Comparison of ENCODE assay signal across 8 mouse cellular contexts in the genomic region with DNA sequence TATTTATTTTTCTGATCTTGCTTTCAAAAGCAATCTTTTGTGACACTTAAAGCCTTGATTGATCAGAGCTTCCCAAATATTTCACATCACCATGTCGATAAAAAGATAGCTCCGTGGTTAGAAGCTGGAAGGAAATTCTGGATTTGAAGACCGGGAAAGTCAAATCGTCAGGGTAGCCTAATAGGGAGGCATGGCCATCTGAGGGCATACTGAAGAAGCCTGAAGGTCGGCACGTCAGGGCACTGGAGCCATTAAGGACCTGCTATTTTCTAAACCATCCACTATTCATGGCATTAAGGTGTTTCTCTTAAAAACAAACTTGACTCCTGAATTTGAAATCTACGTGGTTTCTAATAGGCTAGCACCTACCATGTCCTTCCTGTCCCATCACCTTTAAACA. TPM values are rescaled to one million over a fixed set of nuclear protein-coding genes. Genes with fewer than 3 reads are reported as not detected.
DNase-seq lines count a peak whose midpoint lies in the region; ATAC-seq lines count a peak whose summit lies in the region.

No protein-coding gene starts in this region.

- ATAC-seq in neural tube, embryonic 11.5 days (ENCODE audit: insufficient read depth, low FRiP score, low TSS enrichment), result no peak
- no peak for ATAC-seq in stomach, embryonic 15.5 days (ENCODE audit: insufficient read depth, low FRiP score, low read depth)

- no peak overlapping the region for H3K27ac ChIP-seq in neural tube, embryonic 11.5 days (ENCODE audit: low read depth, low read length)
- no peak overlapping the region for H3K27ac ChIP-seq in stomach, embryonic 15.5 days

- H3K27me3 ChIP-seq in neural tube, embryonic 11.5 days (ENCODE audit: control insufficient read depth, insufficient read depth, low read length), result no peaks in the 10 kb centered on the region
- no peaks in the 10 kb centered on the region for H3K27me3 ChIP-seq in stomach, embryonic 15.5 days (replicated peaks)

- 38% methylated on average over 7 of the region's 7 CpGs for WGBS in neural tube, embryonic 11.5 days
- 44% methylated on average over 7 of the region's 7 CpGs for WGBS in stomach, embryonic 15.5 days

- 0 out of 2 replicates have a peak overlapping the region, but pooled peaks have one; percentile 69 for H3K4me3 ChIP-seq in neural tube, embryonic 11.5 days (ENCODE audit: low read depth, low read length)
- peak overlapping the region; percentile 67 for H3K4me3 ChIP-seq in stomach, embryonic 15.5 days (replicated peaks)

- peak; percentile 36 for DNase-seq in embryo, embryonic 10.5 days (ENCODE audit: low spot score)
- no peak for DNase-seq in embryo, embryonic 9.5 days (ENCODE audit: extremely low spot score)
- DNase-seq in neural tube, embryonic 11.5 days (ENCODE audit: low spot score), result no peak
- DNase-seq in neural tube, embryonic 10.5 days (ENCODE audit: extremely low spot score, low spot score), result no peak
- peak; percentile 43 for DNase-seq in liver
- DNase-seq in retina, embryonic 14.5 days (ENCODE audit: low spot score), result no peak
- no peak for DNase-seq in adrenal gland, postnatal 25 days

- H3K9ac ChIP-seq in neural tube, embryonic 11.5 days (ENCODE audit: low read length), result no peak overlapping the region
- H3K9ac ChIP-seq in stomach, embryonic 15.5 days, result peak overlapping the region; percentile 1; the same call in 1 of the 2 replicates

- H3K4me2 ChIP-seq in neural tube, embryonic 11.5 days (ENCODE audit: low read depth), result peak overlapping the region; percentile 81
- H3K4me2 ChIP-seq in stomach, embryonic 15.5 days, result peak overlapping the region; percentile 92

- no peaks in the 10 kb centered on the region for H3K36me3 ChIP-seq in neural tube, embryonic 11.5 days (ENCODE audit: control insufficient read depth, insufficient read depth, low read length)
- no peaks in the 10 kb centered on the region for H3K36me3 ChIP-seq in stomach, embryonic 15.5 days

- H3K4me1 ChIP-seq in neural tube, embryonic 11.5 days (ENCODE audit: control insufficient read depth, insufficient read depth, low read length), result no peaks in the 10 kb centered on the region
- H3K4me1 ChIP-seq in stomach, embryonic 15.5 days, result no peaks in the 10 kb centered on the region; the same call in 1 of the 2 replicates

- 0 out of 2 replicates have a peak, but pooled peaks cover 4% of the 10 kb centered on the region for H3K9me3 ChIP-seq in neural tube, embryonic 11.5 days (ENCODE audit: control insufficient read depth, low read length)
- no peaks in the 10 kb centered on the region for H3K9me3 ChIP-seq in stomach, embryonic 15.5 days

RNA-seq across cellular contexts. Expression of gene St3gal6, which starts 2.1 kb away (rescaled TPM):
- polyA plus RNA-seq in neural tube, embryonic 11.5 days (2014; fragmentation: Nextera tagmentation; extraction: Ambion mirVana), result 6.4 and 8.2 TPM in 2 replicates
- polyA plus RNA-seq in stomach, embryonic 15.5 days (2015; fragmentation: Nextera tagmentation; extraction: Ambion mirVana), result 14.6 and 15.7 TPM in 2 replicates
- total RNA-seq in adrenal gland, postnatal 25 days (2021), result 22.6 and 24.6 TPM in 2 replicates

Comparison
In these comparisons a context has a peak if more than half of its experiments do, and no peak if none do; other contexts are left out.
1. DNase-seq: peak in embryo, embryonic 10.5 days (single experiment) and liver (single experiment); none in embryo, embryonic 9.5 days (single experiment), neural tube, embryonic 11.5 days (single experiment), neural tube, embryonic 10.5 days (single experiment), retina, embryonic 14.5 days (single experiment) and adrenal gland, postnatal 25 days (single experiment).